Mouse (Mus musculus) embryo, embryonic 9.5 days (tissue): ENCODE results near the gene Gtf2ird1.
"Not testable (repeated sequence)": the region's sequence is repeated elsewhere in the genome, so short reads cannot be mapped to it uniquely, and the experiment has no call there.

Source experiments
- DNase-seq: peaks from one replicate; pipeline ENCODE4 v3.0.0-alpha.2; 2017; ENCODE audit errors: extremely low spot score

The Gtf2ird1 gene

GRCm38 (mm10) chr5:134456503-134456962 lies at the start of gene Gtf2ird1:
TSS of gene Gtf2ird1 (minus strand) at chr5:134456716.
- peak; percentile 86 for DNase-seq

- no peak for DNase-seq
Observed at GRCm38 (mm10) chr5:134505810-134506292, 49.3 kb upstream of the Gtf2ird1 start.

- DNase-seq: no peak
Observed at GRCm38 (mm10) chr5:134502591-134502990, 46.1 kb upstream of the Gtf2ird1 start.

- DNase-seq: no peak
Observed at GRCm38 (mm10) chr5:134501453-134501852, 44.9 kb upstream of the Gtf2ird1 start.

GRCm38 (mm10) chr5:134500681-134501080 lies 44.2 kb upstream of the Gtf2ird1 start:
- no peak for DNase-seq

- peak; percentile 33 for DNase-seq
Observed at GRCm38 (mm10) chr5:134500062-134500461, 43.5 kb upstream of the Gtf2ird1 start.

- no peak for DNase-seq
Observed at GRCm38 (mm10) chr5:134497026-134497425, 40.5 kb upstream of the Gtf2ird1 start.

- no peak for DNase-seq
Observed at GRCm38 (mm10) chr5:134495796-134496195, 39.3 kb upstream of the Gtf2ird1 start.

- DNase-seq: peak; percentile 79
Observed at GRCm38 (mm10) chr5:134494142-134494541, 37.6 kb upstream of the Gtf2ird1 start.

GRCm38 (mm10) chr5:134492956-134493355 lies 36.4 kb upstream of the Gtf2ird1 start:
- no peak for DNase-seq

- DNase-seq: peak; percentile 87
Observed at GRCm38 (mm10) chr5:134491712-134492417, 35.3 kb upstream of the Gtf2ird1 start.

- DNase-seq: no peak
Observed at GRCm38 (mm10) chr5:134491206-134491605, 34.7 kb upstream of the Gtf2ird1 start.

- DNase-seq: no peak
Observed at GRCm38 (mm10) chr5:134490465-134490864, 33.9 kb upstream of the Gtf2ird1 start.

GRCm38 (mm10) chr5:134489583-134489982 lies 33.1 kb upstream of the Gtf2ird1 start:
- peak; percentile 58 for DNase-seq

GRCm38 (mm10) chr5:134488596-134488995 lies 32.1 kb upstream of the Gtf2ird1 start:
- no peak for DNase-seq

- DNase-seq: no peak
Observed at GRCm38 (mm10) chr5:134488042-134488441, 31.5 kb upstream of the Gtf2ird1 start.

GRCm38 (mm10) chr5:134485900-134486665 lies 29.6 kb upstream of the Gtf2ird1 start:
- DNase-seq: peak; percentile 85

- DNase-seq: no peak
Observed at GRCm38 (mm10) chr5:134485183-134485730, 28.7 kb upstream of the Gtf2ird1 start.

- DNase-seq: no peak
Observed at GRCm38 (mm10) chr5:134483291-134483690, 26.8 kb upstream of the Gtf2ird1 start.

- no peak for DNase-seq
Observed at GRCm38 (mm10) chr5:134482331-134482730, 25.8 kb upstream of the Gtf2ird1 start.

GRCm38 (mm10) chr5:134478886-134479285 lies 22.4 kb upstream of the Gtf2ird1 start:
- DNase-seq: not testable (repeated sequence)

GRCm38 (mm10) chr5:134475686-134476085 lies 19.2 kb upstream of the Gtf2ird1 start:
- not testable (repeated sequence) for DNase-seq
